Mouse (Mus musculus) cerebellum, adult 2 months (tissue): ENCODE data around the gene Pds5a.

Source experiments
- CTCF ChIP-seq: fragments of 200-500 bp; IDR thresholded peaks from 2 replicates; pipeline ENCODE4 v1.5.1; 2011; ENCODE audit warnings: low read depth, mild to moderate bottlenecking, control low read depth, low read length, moderate library complexity, borderline replicate concordance; ENCODE audit not compliant: insufficient read depth
- POLR2A ChIP-seq: fragments of 200-500 bp; IDR thresholded peaks from 2 replicates; pipeline ENCODE4 v1.6.1; 2011; ENCODE audit warnings: low read length, control low read depth, borderline replicate concordance; ENCODE audit not compliant: insufficient read depth

- no peak for TF ChIP-seq POLR2A
- TF ChIP-seq CTCF = no peak
Measured at GRCm38 (mm10) chr5:65592421-65592820, 105.7 kb downstream of the Pds5a start.
